Mouse (Mus musculus): ENCODE measurements around the gene Btn1a1.

Btn1a1 gene

DNA sequence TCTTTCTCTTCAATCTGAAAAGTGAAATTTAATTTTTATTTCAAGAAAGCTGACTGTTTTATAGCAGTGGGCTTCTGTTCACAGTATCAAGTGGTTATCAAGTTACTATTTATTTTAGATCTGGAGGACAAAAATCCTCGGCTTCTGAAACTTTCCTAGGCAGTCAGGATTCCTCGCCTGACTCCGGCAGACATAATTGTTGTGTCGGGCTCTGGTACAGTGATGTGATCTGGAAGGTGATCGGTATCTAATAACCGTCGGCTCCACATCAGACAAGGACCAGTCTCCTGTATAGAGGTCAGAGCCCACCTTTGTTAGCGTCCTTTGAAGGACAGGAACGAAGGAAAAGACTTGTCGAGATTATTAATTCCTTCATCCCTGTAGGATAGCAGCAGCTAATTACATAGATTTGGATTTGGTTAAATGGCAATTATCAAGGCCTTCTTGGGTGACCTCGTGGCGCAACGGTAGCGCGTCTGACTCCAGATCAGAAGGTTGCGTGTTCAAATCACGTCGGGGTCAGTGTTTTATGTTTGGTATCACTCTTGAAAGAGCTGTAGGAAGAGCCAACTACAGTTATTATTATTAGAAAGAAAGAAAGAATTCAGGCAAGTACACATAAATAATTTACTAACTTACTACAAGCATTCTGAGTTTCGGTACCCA is 32.1 kb upstream of the Btn1a1 start:
- Histone ChIP-seq H3K36me3 (ENCODE audit: control insufficient read depth, insufficient read depth, low read length, poor library complexity, severe bottlenecking) (no peaks in the 10 kb centered on the region), H3K27me3 (ENCODE audit: control insufficient read depth, insufficient read depth, low read length, poor library complexity, severe bottlenecking) (no peaks in the 10 kb centered on the region)
- DNase-seq (ENCODE audit: low read depth, low spot score) = no peak

DNA sequence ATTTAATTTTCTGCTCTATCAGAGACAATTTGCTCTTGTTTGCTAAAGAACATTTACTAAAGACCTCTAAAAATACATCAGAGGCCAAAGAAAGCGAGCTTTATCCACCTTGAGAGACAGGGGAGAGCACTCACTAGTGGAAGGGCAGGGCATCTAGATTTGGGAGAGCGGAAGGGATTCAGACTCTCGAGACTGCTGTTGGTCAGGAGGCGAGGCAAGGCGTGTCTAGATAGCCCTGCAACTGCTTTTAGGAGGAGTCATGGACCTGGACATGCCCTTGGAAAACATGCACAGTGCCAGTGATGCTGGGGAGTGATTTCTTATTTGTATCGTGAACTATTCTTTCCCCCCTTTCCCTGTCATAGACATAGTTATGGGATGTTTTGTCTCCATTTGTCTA is 29.8 kb upstream of the Btn1a1 start:
- H3K36me3 ChIP-seq (ENCODE audit: control insufficient read depth, insufficient read depth, low read length, poor library complexity, severe bottlenecking) = no peaks in the 10 kb centered on the region
- no peaks in the 10 kb centered on the region for H3K27me3 ChIP-seq (ENCODE audit: control insufficient read depth, insufficient read depth, low read length, poor library complexity, severe bottlenecking)
- DNase-seq (ENCODE audit: low read depth, low spot score) = no peak

DNA sequence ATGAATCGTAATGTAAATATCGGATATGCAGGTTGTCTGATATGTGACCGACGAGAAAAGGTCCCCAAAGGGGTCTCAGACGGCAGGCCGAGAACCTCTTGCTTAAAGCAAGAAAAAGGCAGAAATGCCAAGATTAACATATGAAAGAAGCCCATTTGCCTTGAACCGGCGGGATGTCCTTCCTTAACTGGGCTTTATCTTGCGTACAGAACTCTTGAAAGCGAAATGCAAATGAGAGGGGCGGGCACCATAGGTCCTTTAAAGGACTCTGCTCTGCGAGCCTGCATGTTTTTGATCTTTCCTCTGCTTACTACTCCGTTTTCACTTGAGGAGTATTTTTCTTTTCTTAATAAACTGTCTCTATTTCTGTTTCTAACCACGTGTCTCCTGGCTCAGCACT is 26.3 kb upstream of the Btn1a1 start:
- peak; percentile 27 for DNase-seq (ENCODE audit: low read depth, low spot score)
- H3K36me3 ChIP-seq (ENCODE audit: control insufficient read depth, insufficient read depth, low read length, poor library complexity, severe bottlenecking) = no peaks in the 10 kb centered on the region
- H3K27me3 ChIP-seq (ENCODE audit: control insufficient read depth, insufficient read depth, low read length, poor library complexity, severe bottlenecking) = no peaks in the 10 kb centered on the region

DNA sequence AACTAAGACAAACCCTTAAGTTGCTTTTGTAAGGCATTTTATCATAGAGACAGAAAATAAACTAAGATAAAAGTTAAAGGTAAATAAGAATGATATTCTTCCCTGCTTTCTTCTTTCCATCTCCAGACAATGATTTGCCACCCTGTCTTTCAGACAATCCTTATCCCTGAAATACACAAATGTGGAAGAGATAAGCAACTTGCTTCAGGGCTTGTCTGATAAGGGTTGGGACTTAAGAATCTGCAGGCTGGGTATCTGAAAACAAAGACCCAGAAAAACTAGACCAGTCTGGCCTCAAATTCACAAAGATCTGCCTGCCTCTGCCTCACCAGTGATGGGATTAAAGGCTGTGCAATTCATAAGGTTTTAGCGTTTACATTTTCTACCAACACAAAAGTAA is 25.6 kb upstream of the Btn1a1 start:
- DNase-seq (ENCODE audit: low read depth, low spot score) = no peak
- H3K36me3 ChIP-seq (ENCODE audit: control insufficient read depth, insufficient read depth, low read length, poor library complexity, severe bottlenecking) = no peaks in the 10 kb centered on the region
- no peaks in the 10 kb centered on the region for H3K27me3 ChIP-seq (ENCODE audit: control insufficient read depth, insufficient read depth, low read length, poor library complexity, severe bottlenecking)

DNA sequence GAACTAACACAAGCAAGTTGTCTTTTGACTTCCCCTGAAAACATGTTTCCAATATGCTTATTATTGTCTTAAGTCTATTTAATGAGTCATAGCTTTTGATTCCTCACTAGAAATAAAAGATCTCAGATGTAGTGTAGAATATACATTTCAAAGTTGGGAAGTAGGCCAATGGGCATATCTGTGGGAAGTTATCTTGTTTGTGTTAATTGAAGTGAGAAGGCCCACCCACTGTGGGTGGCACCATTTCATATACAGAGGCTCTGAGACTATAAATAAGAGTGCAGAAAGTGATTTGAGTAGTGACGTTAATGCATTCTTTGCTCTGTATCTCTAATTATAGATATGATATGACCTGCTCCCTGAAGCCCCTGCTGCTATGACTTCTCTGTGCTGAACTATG is 25.2 kb upstream of the Btn1a1 start:
- DNase-seq (ENCODE audit: low read depth, low spot score) = no peak
- H3K36me3 ChIP-seq (ENCODE audit: control insufficient read depth, insufficient read depth, low read length, poor library complexity, severe bottlenecking) = no peaks in the 10 kb centered on the region
- H3K27me3 ChIP-seq (ENCODE audit: control insufficient read depth, insufficient read depth, low read length, poor library complexity, severe bottlenecking) = no peaks in the 10 kb centered on the region

DNA sequence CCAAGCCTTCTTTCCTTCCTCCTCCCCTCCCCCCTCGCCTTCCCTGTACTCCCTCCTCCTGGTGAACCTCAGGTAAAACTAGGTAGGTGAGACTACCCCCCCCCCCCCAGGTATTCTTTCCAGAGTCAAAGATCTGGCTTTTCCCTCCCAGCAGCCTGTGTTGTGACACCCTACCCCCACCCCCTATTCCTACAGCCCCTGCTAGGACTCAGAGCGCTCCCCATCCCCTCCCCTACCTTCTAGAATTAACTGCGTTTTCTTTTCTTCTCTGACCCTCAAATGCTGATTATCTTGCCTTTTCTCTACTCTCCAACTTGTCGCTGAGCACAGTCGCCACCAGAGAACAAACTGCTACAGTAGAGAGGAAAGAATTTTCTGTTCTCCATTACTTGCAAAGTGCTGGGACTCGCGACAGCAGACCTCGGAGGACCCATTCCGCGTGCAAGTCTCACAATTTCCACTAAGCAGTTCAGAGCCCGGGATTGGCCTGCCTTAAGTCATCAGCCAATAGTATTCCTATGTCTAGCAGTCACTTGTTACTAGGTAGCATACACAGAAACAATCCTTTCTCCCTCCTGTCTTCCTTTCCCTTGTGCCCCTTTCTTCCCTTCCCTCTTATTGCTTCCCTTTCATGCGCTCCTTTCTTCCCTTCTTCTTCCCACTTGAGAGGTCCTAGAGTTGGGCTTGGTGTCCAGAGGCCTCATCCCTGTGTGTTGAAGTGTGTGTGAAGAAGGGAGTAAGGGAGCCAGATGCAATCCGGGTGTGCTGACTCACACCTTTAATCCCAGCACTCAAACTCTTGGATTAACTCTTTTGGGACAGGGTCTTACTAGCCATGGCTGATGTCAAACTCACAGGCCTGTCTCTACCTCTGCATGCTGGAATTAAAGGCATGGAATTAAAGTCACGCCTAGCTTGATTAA is 23.0 kb upstream of the Btn1a1 start, which contains the start of gene Btn2a2:
Gene Btn2a2, minus strand, starts transcription at position 458 of the 923 bp plus-strand sequence.
- peak; percentile 85 for DNase-seq (ENCODE audit: low read depth, low spot score)

DNA sequence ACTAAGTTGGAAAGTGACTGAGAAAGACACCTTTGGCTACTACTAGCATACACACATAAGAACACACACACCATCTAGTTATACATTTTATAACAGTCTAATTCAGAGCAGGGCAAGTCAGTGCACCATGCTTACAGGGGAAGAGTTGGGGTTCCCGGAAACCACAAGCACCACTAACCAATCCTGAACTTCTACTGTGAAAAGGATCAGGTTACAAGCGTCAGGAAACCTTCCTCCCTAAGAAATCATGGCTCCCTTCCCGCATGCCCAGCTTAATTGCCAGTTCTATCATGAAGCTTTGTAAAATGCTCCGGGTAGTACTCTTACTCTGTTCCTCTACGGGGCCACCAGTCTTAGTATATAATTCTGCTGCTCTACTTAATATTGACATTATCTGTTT is 19.6 kb upstream of the Btn1a1 start:
- H3K27me3 ChIP-seq (ENCODE audit: control insufficient read depth, insufficient read depth, low read length, poor library complexity, severe bottlenecking) = no peaks in the 10 kb centered on the region
- no peak for DNase-seq (ENCODE audit: low read depth, low spot score)
- H3K36me3 ChIP-seq (ENCODE audit: control insufficient read depth, insufficient read depth, low read length, poor library complexity, severe bottlenecking) = no peaks in the 10 kb centered on the region

More for the DNA sequence above, 23.0 kb upstream of the Btn1a1 start, which contains the start of gene Btn2a2:
- Histone ChIP-seq H3K27me3 (ENCODE audit: control insufficient read depth, insufficient read depth, low read length, poor library complexity, severe bottlenecking) (no peaks in the 10 kb centered on the region), H3K36me3 (ENCODE audit: control insufficient read depth, insufficient read depth, low read length, poor library complexity, severe bottlenecking) (no peaks in the 10 kb centered on the region)

DNA sequence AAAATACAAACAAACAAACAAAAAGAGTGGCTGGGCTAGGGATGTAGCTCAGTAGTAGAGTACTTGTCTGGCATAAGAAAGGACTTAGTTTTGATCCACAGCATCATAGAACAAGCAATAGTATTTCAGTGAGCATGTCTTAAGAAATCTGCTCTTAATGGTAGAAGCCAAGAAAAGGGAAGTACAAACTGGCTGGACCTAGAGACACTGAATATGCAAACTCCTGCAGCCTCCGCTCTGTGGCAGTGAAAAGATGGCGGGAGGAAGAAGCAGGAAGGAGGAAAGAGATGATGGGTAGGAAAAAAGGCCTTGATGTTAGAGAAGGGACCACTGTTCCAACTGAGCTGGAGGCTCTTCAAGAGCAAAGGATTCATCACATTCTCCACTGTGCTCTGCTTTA is 17.5 kb upstream of the Btn1a1 start:
- Histone ChIP-seq H3K27me3 (ENCODE audit: control insufficient read depth, insufficient read depth, low read length, poor library complexity, severe bottlenecking) (no peaks in the 10 kb centered on the region), H3K36me3 (ENCODE audit: control insufficient read depth, insufficient read depth, low read length, poor library complexity, severe bottlenecking) (no peaks in the 10 kb centered on the region)
- no peak for DNase-seq (ENCODE audit: low read depth, low spot score)

DNA sequence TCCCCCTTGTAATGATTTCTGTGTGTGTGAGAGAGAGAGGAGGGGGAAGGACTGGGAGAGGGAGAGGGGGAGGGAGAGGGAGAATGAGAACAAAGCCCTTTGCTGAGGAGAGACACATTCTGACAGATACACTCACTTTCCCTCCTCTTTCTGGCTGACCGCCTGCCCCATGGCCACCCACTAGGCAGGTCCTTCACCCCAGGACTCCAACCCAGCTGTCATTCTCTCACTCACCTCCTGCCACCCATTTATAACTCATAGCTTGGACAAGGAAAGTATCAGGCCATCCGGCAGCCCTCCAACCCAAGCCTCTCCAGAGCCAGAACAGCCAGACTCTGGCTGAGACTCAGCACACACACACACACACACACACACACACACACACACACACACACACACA is 10.0 kb upstream of the Btn1a1 start:
- no peaks in the 10 kb centered on the region for H3K36me3 ChIP-seq (ENCODE audit: control insufficient read depth, insufficient read depth, low read length, poor library complexity, severe bottlenecking)
- no peak for DNase-seq (ENCODE audit: low read depth, low spot score)
- H3K27me3 ChIP-seq (ENCODE audit: control insufficient read depth, insufficient read depth, low read length, poor library complexity, severe bottlenecking) = no peaks in the 10 kb centered on the region

DNA sequence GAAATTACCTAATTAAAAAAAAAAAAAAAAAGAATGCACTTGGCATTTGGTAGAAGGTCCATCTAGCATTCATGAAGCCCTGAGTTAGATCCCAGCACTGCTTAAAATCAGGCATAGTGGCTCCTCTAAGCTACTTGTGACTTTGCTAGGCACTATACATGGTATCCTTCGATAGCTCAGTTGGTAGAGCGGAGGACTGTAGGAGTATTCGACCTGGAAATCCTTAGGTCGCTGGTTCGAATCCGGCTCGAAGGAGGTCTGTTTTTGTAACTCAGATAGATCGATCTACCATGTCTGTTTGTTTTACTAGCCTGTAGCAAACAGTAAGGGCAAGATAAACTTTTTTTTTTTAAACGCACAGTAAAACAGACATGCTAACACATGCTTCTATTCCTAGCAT is 1.2 kb upstream of the Btn1a1 start:
- peak; percentile 80 for DNase-seq (ENCODE audit: low read depth, low spot score)
- 0 out of 2 replicates have a peak, but pooled peaks cover 2% of the 10 kb centered on the region for H3K27me3 ChIP-seq (ENCODE audit: control insufficient read depth, insufficient read depth, low read length, poor library complexity, severe bottlenecking)
- H3K36me3 ChIP-seq (ENCODE audit: control insufficient read depth, insufficient read depth, low read length, poor library complexity, severe bottlenecking) = no peaks in the 10 kb centered on the region

DNA sequence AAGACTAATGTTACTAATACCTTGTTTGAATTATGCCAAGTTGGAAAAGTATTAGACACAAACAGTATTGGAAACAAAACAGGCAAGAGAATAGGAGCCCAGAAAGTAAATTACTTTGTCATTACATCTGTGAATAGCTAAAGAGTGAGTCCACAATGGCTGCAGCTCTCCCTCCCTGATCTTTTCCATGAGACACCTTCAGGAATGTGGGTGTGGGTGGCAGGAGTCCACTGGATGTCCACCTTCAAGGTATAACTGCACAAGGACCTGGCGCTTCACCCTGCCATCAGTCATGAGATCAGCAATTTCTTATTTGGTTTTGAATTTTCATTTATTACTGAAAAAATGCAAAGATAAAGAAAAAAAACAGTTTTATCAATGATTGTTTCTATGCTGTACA is 605 bp upstream of the Btn1a1 start:
- Histone ChIP-seq H3K27me3 (ENCODE audit: control insufficient read depth, insufficient read depth, low read length, poor library complexity, severe bottlenecking) (0 out of 2 replicates have a peak, but pooled peaks cover 2% of the 10 kb centered on the region), H3K36me3 (ENCODE audit: control insufficient read depth, insufficient read depth, low read length, poor library complexity, severe bottlenecking) (no peaks in the 10 kb centered on the region)
- DNase-seq (ENCODE audit: low read depth, low spot score) = no peak

DNA sequence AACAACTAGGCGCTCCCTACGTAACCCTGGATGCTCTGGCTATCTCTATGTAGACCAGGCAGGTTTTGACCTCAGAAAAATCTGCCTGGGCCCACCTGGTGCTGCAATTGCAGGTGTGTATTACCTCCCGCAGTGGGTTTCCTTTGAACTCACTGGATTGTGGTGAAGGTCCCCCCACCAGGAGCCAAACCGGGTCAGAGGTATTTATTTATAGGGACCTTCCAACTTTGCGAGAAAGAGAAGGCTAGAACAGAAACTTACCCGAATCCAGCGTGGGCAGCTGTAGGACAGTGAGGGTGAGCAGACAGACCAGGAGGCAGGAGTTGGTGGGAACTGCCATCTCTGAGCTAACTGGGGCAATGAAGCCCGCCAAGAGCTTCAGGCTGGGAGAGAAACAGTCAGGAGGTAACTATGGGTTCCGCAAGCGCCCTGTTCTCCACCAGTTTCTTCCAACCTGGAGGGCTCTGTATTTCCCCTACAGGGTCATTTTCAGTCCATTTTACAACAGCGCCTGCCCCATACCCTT is 797 bp downstream of the Btn1a1 start:
- Histone ChIP-seq H3K27me3 (ENCODE audit: control insufficient read depth, insufficient read depth, low read length, poor library complexity, severe bottlenecking) (0 out of 2 replicates have a peak, but pooled peaks cover 2% of the 10 kb centered on the region), H3K36me3 (ENCODE audit: control insufficient read depth, insufficient read depth, low read length, poor library complexity, severe bottlenecking) (no peaks in the 10 kb centered on the region)
- peak; percentile 18 for DNase-seq (ENCODE audit: low read depth, low spot score)

DNA sequence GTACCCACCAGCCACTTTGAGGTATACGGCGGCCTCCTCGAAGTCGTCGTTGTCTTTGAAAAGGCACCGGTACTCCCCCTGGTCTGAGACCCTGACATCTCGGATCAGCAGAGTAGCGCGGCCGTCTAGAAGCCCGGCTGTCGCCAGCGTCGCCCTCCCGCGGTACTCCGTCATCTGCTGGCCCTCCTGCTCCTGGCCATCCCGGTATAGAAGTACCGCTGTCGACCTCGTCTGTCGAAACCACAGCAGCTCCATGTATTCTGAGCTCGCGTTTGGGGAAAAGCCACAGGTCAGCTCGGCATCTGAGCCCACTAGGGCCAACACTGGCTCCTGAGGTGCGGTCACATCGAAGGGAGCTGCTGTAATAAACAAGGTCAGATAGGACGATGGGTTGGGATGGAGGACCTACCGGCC is 1.5 kb downstream of the Btn1a1 start:
- Histone ChIP-seq H3K36me3 (ENCODE audit: control insufficient read depth, insufficient read depth, low read length, poor library complexity, severe bottlenecking) (no peaks in the 10 kb centered on the region), H3K27me3 (ENCODE audit: control insufficient read depth, insufficient read depth, low read length, poor library complexity, severe bottlenecking) (0 out of 2 replicates have a peak, but pooled peaks cover 2% of the 10 kb centered on the region)
- peak; percentile 49 for DNase-seq (ENCODE audit: low read depth, low spot score)

DNA sequence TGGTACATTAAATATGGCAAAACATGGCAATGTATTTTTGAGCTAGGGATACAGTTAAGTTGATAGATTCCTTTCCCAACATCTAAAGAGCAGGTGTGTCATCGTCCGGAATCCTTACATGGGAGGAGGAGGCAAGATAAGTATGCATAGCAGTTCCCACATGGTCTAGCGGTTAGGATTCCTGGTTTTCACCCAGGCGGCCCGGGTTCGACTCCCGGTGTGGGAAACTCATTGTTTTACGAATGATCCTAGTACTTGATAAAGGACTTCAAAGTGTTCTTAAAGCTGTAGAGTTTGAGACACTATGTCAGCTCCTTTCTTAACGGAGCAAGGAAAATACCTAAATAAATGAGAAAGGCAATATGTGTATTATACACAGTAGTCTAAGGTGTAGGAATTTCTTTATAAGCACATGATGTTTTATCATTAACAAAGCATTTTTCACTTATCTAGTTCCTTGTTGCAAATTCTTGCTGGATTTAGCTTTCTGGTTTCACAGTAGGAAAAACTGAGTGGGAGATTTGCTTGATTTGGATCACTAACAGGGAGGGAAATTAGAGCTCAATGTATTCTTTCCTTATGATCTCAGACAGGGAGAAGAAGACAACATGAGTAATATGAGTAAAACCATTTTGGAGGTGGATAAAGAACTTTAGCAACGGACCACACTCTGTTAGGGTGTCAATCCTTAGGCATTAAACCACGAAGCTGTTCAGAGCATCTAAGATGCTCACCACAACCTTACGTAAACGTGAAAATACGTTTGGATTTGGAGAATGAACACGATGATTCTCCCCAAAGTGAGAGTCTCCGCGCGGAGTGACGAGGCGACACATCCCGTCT is 2.1 kb downstream of the Btn1a1 start:
- H3K36me3 ChIP-seq (ENCODE audit: control insufficient read depth, insufficient read depth, low read length, poor library complexity, severe bottlenecking) = no peaks in the 10 kb centered on the region
- peak; percentile 41 for DNase-seq (ENCODE audit: low read depth, low spot score)
- H3K27me3 ChIP-seq (ENCODE audit: control insufficient read depth, insufficient read depth, low read length, poor library complexity, severe bottlenecking) = 0 out of 2 replicates have a peak, but pooled peaks cover 2% of the 10 kb centered on the region

Data from splenic B cell, adult 2 months (primary cell).